In the genomic region with DNA sequence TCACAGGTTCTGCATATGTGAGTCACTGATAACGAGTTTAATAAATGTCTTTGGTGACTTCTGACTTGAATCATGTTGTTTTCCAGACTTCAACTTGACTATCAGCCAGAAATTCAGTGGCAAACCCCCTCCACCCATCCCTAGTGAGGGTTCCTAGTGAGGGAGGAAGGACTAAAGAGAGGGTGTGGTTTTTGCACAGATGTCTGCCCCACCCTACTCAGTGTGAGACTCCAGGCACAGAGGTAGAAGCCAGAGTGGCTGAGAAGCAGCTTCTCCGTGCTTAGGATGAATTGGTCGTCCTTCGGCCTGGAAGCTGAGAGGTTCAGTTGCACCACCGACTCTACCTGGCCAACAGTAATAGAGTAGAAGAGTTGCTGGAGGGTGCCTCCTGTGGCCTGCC, we compare ENCODE assay signal across 20 mouse cellular contexts. TPM values are rescaled to one million over a fixed set of nuclear protein-coding genes. Genes with fewer than 3 reads are reported as not detected.
A peak's percentile ranks its signal among the peaks of the same experiment; 100 is the strongest.
DNase-seq lines count a peak whose midpoint lies in the region; ATAC-seq and TF ChIP-seq lines count a peak whose summit lies in the region.
"Had no signal": no experiment of that assay in that cellular context is flagged by ENCODE, and none has a peak within 500 bp of the region (broad histone marks: within the 10 kb centered on the region; RNA-seq: fewer than 3 reads in every experiment).

No protein-coding gene starts in this region.

- no peak for ATAC-seq in midbrain, embryonic 11.5 days (ENCODE audit: low FRiP score)
- ATAC-seq in midbrain, postnatal 0 days (ENCODE audit: low FRiP score): no peak
- ATAC-seq in liver, embryonic 12.5 days: peak; percentile 77
- peak; percentile 50; the same call in 1 of the 2 replicates for ATAC-seq in stomach, embryonic 15.5 days (ENCODE audit: insufficient read depth, low FRiP score, low read depth)
- no peak for ATAC-seq in cerebellum, adult (ENCODE audit: insufficient number of reproducible peaks, low FRiP score, low TSS enrichment)
- ATAC-seq: lung, postnatal 0 days had no signal

- H3K4me2 ChIP-seq in midbrain, embryonic 11.5 days: no peak overlapping the region
- H3K4me2 ChIP-seq in midbrain, postnatal 0 days (ENCODE audit: low read depth, low read length, poor library complexity, severe bottlenecking): no peak overlapping the region
- H3K4me2 ChIP-seq in liver, embryonic 12.5 days: no peak overlapping the region
- no peak overlapping the region for H3K4me2 ChIP-seq in stomach, embryonic 15.5 days
- H3K4me2 ChIP-seq: heart, embryonic 15.5 days; hindbrain, embryonic 15.5 days; limb, embryonic 12.5 days had no signal

- H3K36me3 ChIP-seq in midbrain, embryonic 11.5 days (ENCODE audit: control insufficient read depth, insufficient read depth, low read length): no peaks in the 10 kb centered on the region
- no peaks in the 10 kb centered on the region for H3K36me3 ChIP-seq in midbrain, postnatal 0 days (ENCODE audit: insufficient read depth, low read length)
- no peaks in the 10 kb centered on the region for H3K36me3 ChIP-seq in liver, embryonic 12.5 days
- no peaks in the 10 kb centered on the region for H3K36me3 ChIP-seq in stomach, embryonic 15.5 days
- H3K36me3 ChIP-seq: heart, embryonic 15.5 days; hindbrain, embryonic 15.5 days; limb, embryonic 12.5 days; midbrain, embryonic 10.5 days had no signal

- no peak overlapping the region for H3K9ac ChIP-seq in midbrain, embryonic 11.5 days (ENCODE audit: low read length)
- no peak overlapping the region for H3K9ac ChIP-seq in midbrain, postnatal 0 days (replicated peaks; ENCODE audit: low read length, poor library complexity, severe bottlenecking)
- H3K9ac ChIP-seq in liver, embryonic 12.5 days: no peak overlapping the region
- H3K9ac ChIP-seq in stomach, embryonic 15.5 days: no peak overlapping the region
- H3K9ac ChIP-seq: heart, embryonic 15.5 days; hindbrain, embryonic 15.5 days; limb, embryonic 12.5 days had no signal

- H3K4me3 ChIP-seq in midbrain, embryonic 11.5 days (ENCODE audit: low read depth, low read length): no peak overlapping the region
- H3K4me3 ChIP-seq in midbrain, postnatal 0 days (ENCODE audit: low read depth, low read length): no peak overlapping the region
- H3K4me3 ChIP-seq in liver, embryonic 12.5 days: no peak overlapping the region
- H3K4me3 ChIP-seq in stomach, embryonic 15.5 days (replicated peaks): no peak overlapping the region
- H3K4me3 ChIP-seq: erythroblast, embryonic 14.5 days; heart, embryonic 15.5 days; hindbrain, embryonic 15.5 days; limb, embryonic 12.5 days; midbrain, embryonic 10.5 days had no signal

- WGBS in midbrain, embryonic 11.5 days: 83% methylated on average over 5 of the region's 5 CpGs
- WGBS in midbrain, postnatal 0 days: 74% methylated on average over 5 of the region's 5 CpGs
- WGBS in liver, embryonic 12.5 days (ENCODE audit: insufficient replicate concordance): 49% methylated on average over 5 of the region's 5 CpGs
- 70% methylated on average over 5 of the region's 5 CpGs for WGBS in stomach, embryonic 15.5 days

- no peak for TF ChIP-seq CTCF in midbrain, postnatal 0 days (IDR thresholded peaks at IDR 0.05)

- no peaks in the 10 kb centered on the region for H3K4me1 ChIP-seq in midbrain, embryonic 11.5 days (ENCODE audit: control insufficient read depth, insufficient read depth, low read length)
- no peaks in the 10 kb centered on the region for H3K4me1 ChIP-seq in midbrain, postnatal 0 days (ENCODE audit: insufficient read depth, low read length)
- H3K4me1 ChIP-seq in liver, embryonic 12.5 days: 0 out of 2 replicates have a peak, but pooled peaks cover 2% of the 10 kb centered on the region
- no peaks in the 10 kb centered on the region for H3K4me1 ChIP-seq in stomach, embryonic 15.5 days
- H3K4me1 ChIP-seq: heart, embryonic 15.5 days; hindbrain, embryonic 15.5 days; limb, embryonic 12.5 days; midbrain, embryonic 10.5 days had no signal

- intact Hi-C loops in left cerebral cortex, postnatal 14 days (cut with DNase I): loop anchor here (10.0 kb wide), 1 partner anchor 423 kb away; no protein-coding TSS in a partner anchor

- peak; percentile 10 for DNase-seq in midbrain, embryonic 11.5 days (ENCODE audit: low spot score, missing footprints)
- DNase-seq in midbrain, postnatal 0 days (ENCODE audit: low spot score): no peak
- peak; percentile 72 for DNase-seq in thymus, postnatal 4 days
- DNase-seq in left cerebral cortex, postnatal 14 days (ENCODE audit: low spot score in 2 of 2): no peak
- no peak for DNase-seq in adipocyte (ENCODE audit: low spot score)
- DNase-seq: cerebellum, adult 2 months; embryo, embryonic 11 days; gastrocnemius, postnatal 36 days; kidney, adult 18-20 months; kidney, postnatal 4 days had no signal

- H3K9me3 ChIP-seq in midbrain, embryonic 11.5 days (ENCODE audit: control insufficient read depth, low read length): no peaks in the 10 kb centered on the region
- H3K9me3 ChIP-seq in midbrain, postnatal 0 days (ENCODE audit: low read length): no peaks in the 10 kb centered on the region
- no peaks in the 10 kb centered on the region for H3K9me3 ChIP-seq in liver, embryonic 12.5 days (replicated peaks)
- H3K9me3 ChIP-seq in stomach, embryonic 15.5 days: no peaks in the 10 kb centered on the region
- H3K9me3 ChIP-seq: heart, embryonic 15.5 days; hindbrain, embryonic 15.5 days; limb, embryonic 12.5 days; midbrain, embryonic 10.5 days had no signal

- no peak overlapping the region for H3K27ac ChIP-seq in midbrain, embryonic 11.5 days (ENCODE audit: low read depth, low read length)
- no peak overlapping the region for H3K27ac ChIP-seq in midbrain, postnatal 0 days (ENCODE audit: low read depth, low read length)
- no peak overlapping the region for H3K27ac ChIP-seq in liver, embryonic 12.5 days
- peak overlapping the region; percentile 37; the same call in 1 of the 2 replicates for H3K27ac ChIP-seq in stomach, embryonic 15.5 days
- H3K27ac ChIP-seq: heart, embryonic 15.5 days; hindbrain, embryonic 15.5 days; limb, embryonic 12.5 days; midbrain, embryonic 10.5 days had no signal

- H3K27me3 ChIP-seq in midbrain, embryonic 11.5 days (ENCODE audit: control insufficient read depth, insufficient read depth, low read length): no peaks in the 10 kb centered on the region
- H3K27me3 ChIP-seq in midbrain, postnatal 0 days (ENCODE audit: insufficient read depth, low read length): no peaks in the 10 kb centered on the region
- H3K27me3 ChIP-seq in liver, embryonic 12.5 days (replicated peaks): no peaks in the 10 kb centered on the region
- no peaks in the 10 kb centered on the region for H3K27me3 ChIP-seq in stomach, embryonic 15.5 days (replicated peaks)
- H3K27me3 ChIP-seq: heart, embryonic 15.5 days; hindbrain, embryonic 15.5 days; limb, embryonic 12.5 days had no signal

RNA-seq across cellular contexts. Expression of gene Prss2, which starts 35.9 kb away (rescaled TPM):
- not detected in 2 replicates for polyA plus RNA-seq in midbrain, embryonic 11.5 days (2014; fragmentation: Nextera tagmentation; extraction: Ambion mirVana)
- not detected in 2 replicates for total RNA-seq in midbrain, postnatal 0 days (2014; rRNA removed)
- polyA plus RNA-seq in midbrain, postnatal 0 days (2015; fragmentation: Nextera tagmentation; extraction: Ambion mirVana): not detected in 2 replicates
- polyA plus RNA-seq in liver, embryonic 12.5 days (2016; fragmentation: Nextera tagmentation; extraction: Ambion mirVana): 0.22 TPM in 1 of 2 replicates, not detected in the other
- 141 and 187 TPM in 2 replicates for polyA plus RNA-seq in stomach, embryonic 15.5 days (2015; fragmentation: Nextera tagmentation; extraction: Ambion mirVana)
- not detected for total RNA-seq in left cerebral cortex, postnatal 14 days (2021)
- total RNA-seq: gastrocnemius, postnatal 36 days had no signal
- polyA plus RNA-seq: cerebellum, adult 2 months; erythroblast, embryonic 14.5 days; heart, embryonic 15.5 days; hindbrain, embryonic 15.5 days; limb, embryonic 12.5 days; lung, postnatal 0 days; midbrain, embryonic 10.5 days; neural tube, embryonic 11.5 days had no signal

RNA-seq across cellular contexts. Expression of gene Ephb6, which starts 47.8 kb away (rescaled TPM):
- 9.9 and 10.7 TPM in 2 replicates for polyA plus RNA-seq in midbrain, embryonic 11.5 days (2014; fragmentation: Nextera tagmentation; extraction: Ambion mirVana)
- 60.1 and 70.3 TPM in 2 replicates for total RNA-seq in midbrain, postnatal 0 days (2014; rRNA removed)
- 32.0 and 39.1 TPM in 2 replicates for polyA plus RNA-seq in midbrain, postnatal 0 days (2015; fragmentation: Nextera tagmentation; extraction: Ambion mirVana)
- polyA plus RNA-seq in liver, embryonic 12.5 days (2016; fragmentation: Nextera tagmentation; extraction: Ambion mirVana): 2.4 and 2.9 TPM in 2 replicates
- 9.2 and 12.0 TPM in 2 replicates for polyA plus RNA-seq in stomach, embryonic 15.5 days (2015; fragmentation: Nextera tagmentation; extraction: Ambion mirVana)
- 100 to 1,000 TPM; 142 to 146 TPM for total RNA-seq in left cerebral cortex, postnatal 14 days (2021)

Comparison
In these comparisons a context has a peak if more than half of its experiments do, and no peak if none do; other contexts are left out.
1. DNase-seq: peak in midbrain, embryonic 11.5 days (single experiment) and thymus, postnatal 4 days (single experiment); none in midbrain, postnatal 0 days (single experiment), left cerebral cortex, postnatal 14 days (0 of 2) and adipocyte (single experiment).
2. ATAC-seq: peak in liver, embryonic 12.5 days (single experiment) and stomach, embryonic 15.5 days (single experiment); none in midbrain, embryonic 11.5 days (single experiment), midbrain, postnatal 0 days (single experiment) and cerebellum, adult (single experiment).
3. RNA of gene Prss2, which starts 35.9 kb away (polyA plus RNA-seq): 141 to 187 TPM in stomach, embryonic 15.5 days; 0.22 TPM in liver, embryonic 12.5 days, not detected in midbrain, embryonic 11.5 days and not detected in midbrain, postnatal 0 days; every median in the first group is over 100 times any median in the second.